Mouse (Mus musculus): Measurements from ENCODE around the gene Taf11. TPM values are rescaled to one million over a fixed set of nuclear protein-coding genes. Genes with fewer than 3 reads are reported as not detected.

Taf11 gene
- polyA plus RNA-seq, 1 experiment from 2014 or later, result 37.0 TPM

GRCm38 (mm10) chr17:27907512-27908205 lies 2.0 kb downstream of the Taf11 start:
- H3K4me3 ChIP-seq (ENCODE audit: inconsistent target), result peak overlapping the region; percentile 99
- 1% methylated on average over 45 of the region's 45 CpGs for WGBS (ENCODE audit: missing documents)
- peaks cover 12% of the 10 kb centered on the region; the same call in 1 of the 2 replicates for H3K36me3 ChIP-seq (ENCODE audit: inconsistent target)
- H3K79me2 ChIP-seq (ENCODE audit: inconsistent target), result peaks cover 52% of the 10 kb centered on the region
- peak overlapping the region; percentile 46 for H3K27ac ChIP-seq

- Histone ChIP-seq H3K27ac (no peak overlapping the region), H3K4me3 (ENCODE audit: inconsistent target) (no peak overlapping the region), H3K79me2 (ENCODE audit: inconsistent target) (no peaks in the 10 kb centered on the region), H3K36me3 (ENCODE audit: inconsistent target) (peaks cover 94% of the 10 kb centered on the region)
- 93% methylated on average over 19 of the region's 19 CpGs for WGBS (ENCODE audit: missing documents)
Measured at GRCm38 (mm10) chr17:27886499-27887210, 23.0 kb downstream of the Taf11 start.

GRCm38 (mm10) chr17:27883994-27884393 lies 25.6 kb downstream of the Taf11 start:
- Histone ChIP-seq H3K27ac (no peak overlapping the region), H3K4me3 (ENCODE audit: inconsistent target) (no peak overlapping the region), H3K79me2 (ENCODE audit: inconsistent target) (no peaks in the 10 kb centered on the region), H3K36me3 (ENCODE audit: inconsistent target) (peaks cover 94% of the 10 kb centered on the region)
- 93% methylated on average over 6 of the region's 6 CpGs for WGBS (ENCODE audit: missing documents)

GRCm38 (mm10) chr17:27883129-27883528 lies 26.5 kb downstream of the Taf11 start:
- H3K36me3 ChIP-seq (ENCODE audit: inconsistent target), result peaks cover 98% of the 10 kb centered on the region
- WGBS (ENCODE audit: missing documents), result 88% methylated on average over 8 of the region's 8 CpGs
- no peak overlapping the region for H3K4me3 ChIP-seq (ENCODE audit: inconsistent target)
- H3K27ac ChIP-seq, result no peak overlapping the region
- no peaks in the 10 kb centered on the region for H3K79me2 ChIP-seq (ENCODE audit: inconsistent target)

- no peak overlapping the region for H3K4me3 ChIP-seq (ENCODE audit: inconsistent target)
- no peak overlapping the region for H3K27ac ChIP-seq
- H3K36me3 ChIP-seq (ENCODE audit: inconsistent target), result peaks cover 92% of the 10 kb centered on the region
- 88% methylated on average over 11 of the region's 11 CpGs for WGBS (ENCODE audit: missing documents)
- no peaks in the 10 kb centered on the region; the same call in 1 of the 2 replicates for H3K79me2 ChIP-seq (ENCODE audit: inconsistent target)
Measured at GRCm38 (mm10) chr17:27881518-27881917, 28.1 kb downstream of the Taf11 start.

GRCm38 (mm10) chr17:27874510-27874909 lies 35.1 kb downstream of the Taf11 start:
- Histone ChIP-seq H3K79me2 (ENCODE audit: inconsistent target) (peaks cover 66% of the 10 kb centered on the region), H3K4me3 (ENCODE audit: inconsistent target) (no peak overlapping the region), H3K27ac (no peak overlapping the region), H3K36me3 (ENCODE audit: inconsistent target) (peaks cover 24% of the 10 kb centered on the region; the same call in 1 of the 2 replicates)
- 75% methylated on average over 5 of the region's 5 CpGs for WGBS (ENCODE audit: missing documents)

GRCm38 (mm10) chr17:27873583-27873982 lies 36.1 kb downstream of the Taf11 start:
- Histone ChIP-seq H3K4me3 (ENCODE audit: inconsistent target) (no peak overlapping the region), H3K27ac (no peak overlapping the region), H3K79me2 (ENCODE audit: inconsistent target) (peaks cover 76% of the 10 kb centered on the region), H3K36me3 (ENCODE audit: inconsistent target) (peaks cover 15% of the 10 kb centered on the region; the same call in 1 of the 2 replicates)
- WGBS (ENCODE audit: missing documents), result 100% methylated on average over 3 of the region's 3 CpGs

GRCm38 (mm10) chr17:27871851-27872250 lies 37.8 kb downstream of the Taf11 start:
- peaks cover 93% of the 10 kb centered on the region for H3K79me2 ChIP-seq (ENCODE audit: inconsistent target)
- H3K36me3 ChIP-seq (ENCODE audit: inconsistent target), result no peaks in the 10 kb centered on the region
- no peak overlapping the region for H3K4me3 ChIP-seq (ENCODE audit: inconsistent target)
- H3K27ac ChIP-seq, result no peak overlapping the region
- WGBS (ENCODE audit: missing documents), result 96% methylated on average over 3 of the region's 3 CpGs

GRCm38 (mm10) chr17:27866737-27867136 lies 42.9 kb downstream of the Taf11 start:
- no peak overlapping the region for H3K4me3 ChIP-seq (ENCODE audit: inconsistent target)
- H3K79me2 ChIP-seq (ENCODE audit: inconsistent target), result peaks cover 98% of the 10 kb centered on the region
- H3K27ac ChIP-seq, result no peak overlapping the region
- no peaks in the 10 kb centered on the region for H3K36me3 ChIP-seq (ENCODE audit: inconsistent target)
- WGBS (ENCODE audit: missing documents), result 89% methylated on average over 4 of the region's 4 CpGs

GRCm38 (mm10) chr17:27865461-27865860 lies 44.2 kb downstream of the Taf11 start:
- Histone ChIP-seq H3K79me2 (ENCODE audit: inconsistent target) (peaks cover 99% of the 10 kb centered on the region), H3K27ac (no peak overlapping the region), H3K4me3 (ENCODE audit: inconsistent target) (no peak overlapping the region), H3K36me3 (ENCODE audit: inconsistent target) (no peaks in the 10 kb centered on the region)
- 87% methylated on average over 2 of the region's 2 CpGs for WGBS (ENCODE audit: missing documents)

- 95% methylated on average over 2 of the region's 2 CpGs for WGBS (ENCODE audit: missing documents)
- no peak overlapping the region for H3K27ac ChIP-seq
- peaks cover 72% of the 10 kb centered on the region for H3K79me2 ChIP-seq (ENCODE audit: inconsistent target)
- H3K4me3 ChIP-seq (ENCODE audit: inconsistent target), result no peak overlapping the region
- H3K36me3 ChIP-seq (ENCODE audit: inconsistent target), result no peaks in the 10 kb centered on the region
Measured at GRCm38 (mm10) chr17:27859131-27859530, 50.5 kb downstream of the Taf11 start.

- Histone ChIP-seq H3K4me3 (ENCODE audit: inconsistent target) (peak overlapping the region; percentile 53), H3K79me2 (ENCODE audit: inconsistent target) (peaks cover 59% of the 10 kb centered on the region), H3K27ac (peak overlapping the region; percentile 39), H3K36me3 (ENCODE audit: inconsistent target) (no peaks in the 10 kb centered on the region)
- WGBS (ENCODE audit: missing documents), result 43% methylated on average over 11 of the region's 11 CpGs
Measured at GRCm38 (mm10) chr17:27857649-27858475, 51.8 kb downstream of the Taf11 start.

- peaks cover 51% of the 10 kb centered on the region for H3K79me2 ChIP-seq (ENCODE audit: inconsistent target)
Measured at GRCm38 (mm10) chr17:27856798-27857648, 52.6 kb downstream of the Taf11 start.

More at GRCm38 (mm10) chr17:27856798-27857648, 52.6 kb downstream of the Taf11 start:
- 2% methylated on average over 52 of the region's 52 CpGs for whole genome bisulfite sequencing (ENCODE audit: missing documents)
- Histone ChIP-seq H3K36me3 (ENCODE audit: inconsistent target) (no peaks in the 10 kb centered on the region), H3K27ac (peak overlapping the region; percentile 39), H3K4me3 (ENCODE audit: inconsistent target) (peak overlapping the region; percentile 53)
